Mouse (Mus musculus) brain, adult 10 weeks (tissue): Measurements from ENCODE around the gene Pik3r4. TPM values are rescaled to one million over a fixed set of nuclear protein-coding genes. Genes with fewer than 3 reads are reported as not detected.

Source experiments
- polyA plus RNA-seq: library from polyadenylated mRNA; stranded (reverse); fragments of 350-450 nt; fragmentation: Illumina TruSeq; extraction: RNeasy Lipid Tissue Mini Kit (QIAGEN cat#74804); gene quantifications from one replicate; pipeline ENCODE4 v1.2.3, GENCODE M21; 2015; ENCODE audit warnings: low read depth, low replicate concordance

Pik3r4 gene
- 27.6 TPM for polyA plus RNA-seq

GRCm38 (mm10) chr9:105642460-105643371 lies at the start of gene Pik3r4:
Gene Pik3r4 (plus strand): TSS chr9:105642978.

Other genes starting within 250 kb of the Pik3r4 start
- 8.9 TPM for gene Aste1, start 247.6 kb upstream of the Pik3r4 start, polyA plus RNA-seq
- gene Nek11, start 247.5 kb upstream of the Pik3r4 start, polyA plus RNA-seq, result 2.0 TPM
- gene Atp2c1, start 115.7 kb upstream of the Pik3r4 start, polyA plus RNA-seq, result 137 TPM
- 0.16 TPM for gene Col6a6, start 185.2 kb downstream of the Pik3r4 start, polyA plus RNA-seq